Mouse (Mus musculus) right cerebral cortex, postnatal 4 days (tissue): ENCODE data around the gene Cic.

Experiments used
- DNase-seq: peaks from one replicate; pipeline ENCODE4 v3.0.0-alpha.2; 2022

Cic gene

GRCm38 (mm10) chr7:25284766-25285165 is 17.3 kb downstream of the Cic start:
- DNase-seq: peak; percentile 65

- no peak for DNase-seq
Measured at GRCm38 (mm10) chr7:25285511-25286238, 18.2 kb downstream of the Cic start.

- DNase-seq: no peak
Measured at GRCm38 (mm10) chr7:25286989-25287388, 19.5 kb downstream of the Cic start.

GRCm38 (mm10) chr7:25288011-25288410 is 20.5 kb downstream of the Cic start:
- no peak for DNase-seq

- no peak for DNase-seq
Measured at GRCm38 (mm10) chr7:25288721-25289120, 21.2 kb downstream of the Cic start.

GRCm38 (mm10) chr7:25289925-25290324 is 22.4 kb downstream of the Cic start:
- DNase-seq: no peak

- DNase-seq: no peak
Measured at GRCm38 (mm10) chr7:25290463-25290862, 23.0 kb downstream of the Cic start.

- peak; percentile 59 for DNase-seq
Measured at GRCm38 (mm10) chr7:25290911-25291310, 23.4 kb downstream of the Cic start.

- no peak for DNase-seq
Measured at GRCm38 (mm10) chr7:25292107-25292506, 24.6 kb downstream of the Cic start.

GRCm38 (mm10) chr7:25293191-25293739 is 25.8 kb downstream of the Cic start:
- DNase-seq: no peak

GRCm38 (mm10) chr7:25294495-25294894 is 27.0 kb downstream of the Cic start:
- DNase-seq: no peak

GRCm38 (mm10) chr7:25294960-25295722 is 27.6 kb downstream of the Cic start:
- no peak for DNase-seq

GRCm38 (mm10) chr7:25296945-25297453 is 29.5 kb downstream of the Cic start:
- DNase-seq: peak; percentile 53

- peak; percentile 90 for DNase-seq
Measured at GRCm38 (mm10) chr7:25297454-25298325, 30.2 kb downstream of the Cic start, which contains the start of gene Pafah1b3. Gene Pafah1b3, minus strand, starts transcription at chr7:25297986.

GRCm38 (mm10) chr7:25301063-25301462 is 33.6 kb downstream of the Cic start, which contains the start of gene Prr19:
Gene Prr19, plus strand, starts transcription at chr7:25301411.
- DNase-seq: no peak

- DNase-seq: no peak
Measured at GRCm38 (mm10) chr7:25303003-25303684, 35.6 kb downstream of the Cic start.

GRCm38 (mm10) chr7:25303685-25304006 is 36.1 kb downstream of the Cic start:
- DNase-seq: no peak

- no peak for DNase-seq
Measured at GRCm38 (mm10) chr7:25305481-25305880, 38.0 kb downstream of the Cic start.

- DNase-seq: peak; percentile 66
Measured at GRCm38 (mm10) chr7:25305956-25306613, 38.6 kb downstream of the Cic start, which contains the start of gene Tmem145. Gene Tmem145, plus strand, starts transcription at chr7:25306106.

GRCm38 (mm10) chr7:25306614-25306996 is 39.1 kb downstream of the Cic start:
- DNase-seq: no peak

- no peak for DNase-seq
Measured at GRCm38 (mm10) chr7:25308702-25309318, 41.3 kb downstream of the Cic start.
